Mouse (Mus musculus): ENCODE data around the gene Olfr846. TPM values are rescaled to one million over a fixed set of nuclear protein-coding genes. Genes with fewer than 3 reads are reported as not detected.

Olfr846 gene
- polyA plus RNA-seq (2015; fragmentation: Nextera tagmentation; extraction: Ambion mirVana): not detected in 2 replicates

DNA sequence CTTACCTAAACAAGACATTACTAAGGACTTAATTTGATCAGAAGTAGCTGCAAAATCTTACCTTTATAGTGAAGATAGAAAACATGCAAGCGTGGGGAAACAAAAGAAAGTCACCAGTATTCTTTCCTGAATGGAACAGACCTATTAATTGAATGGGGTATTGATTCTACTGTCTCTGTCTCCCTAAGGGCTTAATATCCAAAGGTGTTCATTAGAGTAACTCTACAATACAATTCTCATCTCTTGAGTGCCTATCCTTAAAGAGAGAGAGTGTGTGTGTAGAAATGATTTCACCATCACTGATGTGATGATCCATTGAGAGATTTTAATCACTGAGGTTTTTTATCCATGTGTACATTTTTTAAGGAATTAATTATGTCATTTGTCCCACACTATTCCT lies at the start of gene Olfr846:
TSS of gene Olfr846 (minus strand) at position 101 of the 400 bp plus-strand sequence.
- Histone ChIP-seq H3K4me1 (replicated peaks; ENCODE audit: control insufficient read depth, insufficient read depth) (no peaks in the 10 kb centered on the region), H3K4me2 (replicated peaks; ENCODE audit: low read depth) (no peak within 1 kb of the TSS), H3K36me3 (ENCODE audit: control insufficient read depth, insufficient read depth, low read length) (no peaks in the 10 kb centered on the region), H3K27me3 (ENCODE audit: control insufficient read depth, insufficient read depth, low read length) (no peaks in the 10 kb centered on the region), H3K4me3 (ENCODE audit: low read depth, low read length) (no peak within 1 kb of the TSS), H3K9me3 (ENCODE audit: control insufficient read depth, low read length) (no peaks in the 10 kb centered on the region), H3K9ac (ENCODE audit: low read length) (no peak within 1 kb of the TSS), H3K27ac (replicated peaks) (no peak within 1 kb of the TSS)
- no peak for TF ChIP-seq EP300 (optimal IDR thresholded peaks at IDR 0.05)
- no peak for TF ChIP-seq CTCF (IDR thresholded peaks at IDR 0.05; ENCODE audit: low read depth)
- 39% methylated on average over 1 of the region's 1 CpGs for WGBS
- ATAC-seq (ENCODE audit: low FRiP score, low TSS enrichment): no peak
- no peak for DNase-seq (ENCODE audit: low spot score)

DNA sequence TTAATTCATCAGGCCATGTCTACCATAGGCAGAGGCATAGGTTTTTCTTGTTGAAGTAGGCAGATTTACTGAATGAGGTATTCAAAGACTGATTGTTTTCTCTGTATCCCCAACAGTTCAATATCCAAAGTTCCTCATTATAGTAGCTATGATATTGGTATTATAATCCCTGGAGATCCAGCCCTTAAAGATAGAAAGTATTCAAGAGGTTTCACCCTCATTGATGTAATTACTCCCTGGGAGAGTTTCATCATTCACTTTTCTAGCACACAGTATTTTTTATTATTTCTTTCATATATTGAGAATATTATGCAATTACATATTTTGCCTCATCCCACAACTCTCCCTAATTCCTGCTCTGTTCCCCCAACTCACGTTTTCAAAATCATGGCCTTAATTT lies 14.8 kb upstream of the Olfr846 start, which contains the start of gene Olfr847:
TSS of gene Olfr847 (minus strand) at position 101 of the 400 bp plus-strand sequence.
- DNase-seq (ENCODE audit: low spot score) (no peak), ATAC-seq (ENCODE audit: low FRiP score, low TSS enrichment) (no peak)
- H3K36me3 ChIP-seq (ENCODE audit: control insufficient read depth, insufficient read depth, low read length): no peaks in the 10 kb centered on the region
- no peak within 1 kb of the TSS for H3K27ac ChIP-seq (replicated peaks)
- no peak within 1 kb of the TSS for H3K4me3 ChIP-seq (ENCODE audit: low read depth, low read length)
- no peaks in the 10 kb centered on the region for H3K4me1 ChIP-seq (replicated peaks; ENCODE audit: control insufficient read depth, insufficient read depth)
- no peak within 1 kb of the TSS for H3K9ac ChIP-seq (ENCODE audit: low read length)
- H3K4me2 ChIP-seq (replicated peaks; ENCODE audit: low read depth): no peak within 1 kb of the TSS
- TF ChIP-seq EP300 (optimal IDR thresholded peaks at IDR 0.05) (no peak), CTCF (IDR thresholded peaks at IDR 0.05; ENCODE audit: low read depth) (no peak)
- 55% methylated on average over 1 of the region's 1 CpGs for WGBS
- no peaks in the 10 kb centered on the region for H3K9me3 ChIP-seq (ENCODE audit: control insufficient read depth, low read length)
- no peaks in the 10 kb centered on the region for H3K27me3 ChIP-seq (ENCODE audit: control insufficient read depth, insufficient read depth, low read length)

DNA sequence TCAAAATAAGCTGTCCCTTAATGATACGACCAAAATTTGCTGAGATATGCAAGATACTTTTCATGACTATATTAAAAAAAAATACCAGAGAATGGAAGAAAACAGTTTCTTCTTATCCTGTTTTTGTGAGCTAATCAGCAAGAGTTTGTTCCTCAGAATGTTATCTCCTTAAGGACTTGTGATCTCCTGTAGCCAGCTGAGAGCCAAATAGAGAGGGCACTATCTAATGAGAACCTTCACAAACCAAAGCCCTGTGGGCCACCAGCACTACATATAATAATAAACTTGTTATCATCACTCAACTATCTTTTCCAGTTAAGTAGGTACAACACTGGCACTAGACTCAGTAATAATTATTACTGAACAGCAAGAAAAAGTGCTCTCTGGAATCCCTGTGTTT lies 27.6 kb downstream of the Olfr846 start, which contains the start of gene Olfr845:
TSS of gene Olfr845 (plus strand) at position 301 of the 400 bp plus-strand sequence.
- Histone ChIP-seq H3K36me3 (ENCODE audit: control insufficient read depth, insufficient read depth, low read length) (no peaks in the 10 kb centered on the region), H3K9ac (ENCODE audit: low read length) (no peak within 1 kb of the TSS), H3K4me1 (replicated peaks; ENCODE audit: control insufficient read depth, insufficient read depth) (no peaks in the 10 kb centered on the region), H3K9me3 (ENCODE audit: control insufficient read depth, low read length) (no peaks in the 10 kb centered on the region), H3K27me3 (ENCODE audit: control insufficient read depth, insufficient read depth, low read length) (no peaks in the 10 kb centered on the region), H3K27ac (replicated peaks) (no peak within 1 kb of the TSS), H3K4me2 (replicated peaks; ENCODE audit: low read depth) (no peak within 1 kb of the TSS), H3K4me3 (ENCODE audit: low read depth, low read length) (no peak within 1 kb of the TSS)
- DNase-seq (ENCODE audit: low spot score) (no peak), ATAC-seq (ENCODE audit: low FRiP score, low TSS enrichment) (no peak)
- WGBS: 76% methylated on average over 1 of the region's 1 CpGs
- no peak for TF ChIP-seq EP300 (optimal IDR thresholded peaks at IDR 0.05)
- TF ChIP-seq CTCF (IDR thresholded peaks at IDR 0.05; ENCODE audit: low read depth): no peak

DNA sequence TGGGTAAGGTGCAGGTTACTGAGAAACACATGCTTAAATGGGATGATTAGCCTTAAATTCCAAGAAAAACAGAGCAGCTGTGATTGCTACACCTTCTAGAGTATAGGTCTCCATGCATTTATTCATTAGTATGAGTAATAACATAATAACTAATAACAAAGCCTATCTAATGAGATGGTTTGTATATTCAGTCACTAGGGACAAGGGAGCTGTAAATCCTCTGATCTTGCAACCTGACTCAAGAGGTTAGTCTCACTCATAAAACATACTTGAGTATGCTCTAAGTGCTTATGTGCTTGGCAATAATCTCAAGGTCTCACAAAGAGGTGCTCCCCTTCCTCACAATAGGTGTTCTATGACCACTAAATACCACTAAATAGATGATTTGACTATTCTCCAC lies 47.8 kb downstream of the Olfr846 start, which contains the start of gene Olfr844:
TSS of gene Olfr844 (plus strand) at position 301 of the 400 bp plus-strand sequence.
- Histone ChIP-seq H3K27ac (replicated peaks) (no peak within 1 kb of the TSS), H3K36me3 (ENCODE audit: control insufficient read depth, insufficient read depth, low read length) (no peaks in the 10 kb centered on the region), H3K27me3 (ENCODE audit: control insufficient read depth, insufficient read depth, low read length) (no peaks in the 10 kb centered on the region), H3K4me3 (ENCODE audit: low read depth, low read length) (no peak within 1 kb of the TSS), H3K9ac (ENCODE audit: low read length) (no peak within 1 kb of the TSS), H3K9me3 (ENCODE audit: control insufficient read depth, low read length) (no peaks in the 10 kb centered on the region), H3K4me2 (replicated peaks; ENCODE audit: low read depth) (no peak within 1 kb of the TSS), H3K4me1 (replicated peaks; ENCODE audit: control insufficient read depth, insufficient read depth) (no peaks in the 10 kb centered on the region)
- TF ChIP-seq CTCF (IDR thresholded peaks at IDR 0.05; ENCODE audit: low read depth) (no peak), EP300 (optimal IDR thresholded peaks at IDR 0.05) (no peak)
- no peak for DNase-seq (ENCODE audit: low spot score)
- no peak for ATAC-seq (ENCODE audit: low FRiP score, low TSS enrichment)

Other genes with a start within 250 kb of the Olfr846 start
- gene Olfr836, start 243.6 kb downstream of the Olfr846 start, polyA plus RNA-seq (2015; fragmentation: Nextera tagmentation; extraction: Ambion mirVana): not detected in 2 replicates
- not detected in 2 replicates for gene Olfr837, start 227.7 kb downstream of the Olfr846 start, polyA plus RNA-seq (2015; fragmentation: Nextera tagmentation; extraction: Ambion mirVana)
- gene Olfr839-ps1, start 186.7 kb downstream of the Olfr846 start, polyA plus RNA-seq (2015; fragmentation: Nextera tagmentation; extraction: Ambion mirVana): not detected in 2 replicates
- 0.01 TPM in 1 of 2 replicates, not detected in the other for gene Olfr843, start 112.0 kb downstream of the Olfr846 start, polyA plus RNA-seq (2015; fragmentation: Nextera tagmentation; extraction: Ambion mirVana)
- gene Olfr844, start 47.7 kb downstream of the Olfr846 start, polyA plus RNA-seq (2015; fragmentation: Nextera tagmentation; extraction: Ambion mirVana): not detected in 2 replicates
- gene Olfr845, start 27.5 kb downstream of the Olfr846 start, polyA plus RNA-seq (2015; fragmentation: Nextera tagmentation; extraction: Ambion mirVana): not detected in 2 replicates
- gene Olfr847, start 14.7 kb upstream of the Olfr846 start, polyA plus RNA-seq (2015; fragmentation: Nextera tagmentation; extraction: Ambion mirVana): not detected in 2 replicates
- not detected in 2 replicates for gene Olfr849, start 76.3 kb upstream of the Olfr846 start, polyA plus RNA-seq (2015; fragmentation: Nextera tagmentation; extraction: Ambion mirVana)
- gene Olfr850, start 114.2 kb upstream of the Olfr846 start, polyA plus RNA-seq (2015; fragmentation: Nextera tagmentation; extraction: Ambion mirVana): not detected in 2 replicates
- not detected in 2 replicates for gene Olfr851, start 129.3 kb upstream of the Olfr846 start, polyA plus RNA-seq (2015; fragmentation: Nextera tagmentation; extraction: Ambion mirVana)
- not detected in 2 replicates for gene Olfr853, start 177.1 kb upstream of the Olfr846 start, polyA plus RNA-seq (2015; fragmentation: Nextera tagmentation; extraction: Ambion mirVana)
- gene Olfr854, start 203.4 kb upstream of the Olfr846 start, polyA plus RNA-seq (2015; fragmentation: Nextera tagmentation; extraction: Ambion mirVana): not detected in 2 replicates
- not detected in 2 replicates for gene Olfr855, start 218.6 kb upstream of the Olfr846 start, polyA plus RNA-seq (2015; fragmentation: Nextera tagmentation; extraction: Ambion mirVana)